Mouse (Mus musculus) layer of hippocampus, adult 9-11 months (tissue): ENCODE data around the gene Olfr1368.
"Not testable (repeated sequence)": the region's sequence is repeated elsewhere in the genome, so short reads cannot be mapped to it uniquely, and the experiment has no call there.

Source experiments
- DNase-seq: peaks from one replicate; pipeline ENCODE4 v3.0.0; 2022

Olfr1368 gene

GRCm38 (mm10) chr13:21166936-21167909, 21.6 kb upstream of the Olfr1368 start:
- peak; percentile 79 for DNase-seq

- DNase-seq: no peak
Observed at GRCm38 (mm10) chr13:21162591-21162990, 16.9 kb upstream of the Olfr1368 start.

GRCm38 (mm10) chr13:21161591-21161990, 15.9 kb upstream of the Olfr1368 start:
- DNase-seq: no peak

GRCm38 (mm10) chr13:21160657-21161590, 15.3 kb upstream of the Olfr1368 start:
- peak; percentile 87 for DNase-seq

- DNase-seq: no peak
Observed at GRCm38 (mm10) chr13:21160041-21160511, 14.4 kb upstream of the Olfr1368 start.

- DNase-seq: no peak
Observed at GRCm38 (mm10) chr13:21159475-21159819, 13.8 kb upstream of the Olfr1368 start.

- DNase-seq: peak; percentile 71
Observed at GRCm38 (mm10) chr13:21158785-21159474, 13.3 kb upstream of the Olfr1368 start.

- DNase-seq: no peak
Observed at GRCm38 (mm10) chr13:21158071-21158470, 12.4 kb upstream of the Olfr1368 start.

- no peak for DNase-seq
Observed at GRCm38 (mm10) chr13:21155888-21156287, 10.2 kb upstream of the Olfr1368 start.

- no peak for DNase-seq
Observed at GRCm38 (mm10) chr13:21142421-21142820, 3.2 kb downstream of the Olfr1368 start.

- not testable (repeated sequence) for DNase-seq
Observed at GRCm38 (mm10) chr13:21129339-21129738, 16.3 kb downstream of the Olfr1368 start, which contains the start of gene Olfr263. Olfr263 (plus strand) TSS chr13:21129639.

- DNase-seq: no peak
Observed at GRCm38 (mm10) chr13:21114121-21114520, 31.5 kb downstream of the Olfr1368 start.

GRCm38 (mm10) chr13:21111183-21111582, 34.5 kb downstream of the Olfr1368 start, which contains the start of gene Olfr1369-ps1:
Olfr1369-ps1 (plus strand) TSS chr13:21111483.
- not testable (repeated sequence) for DNase-seq

GRCm38 (mm10) chr13:21110441-21110840, 35.2 kb downstream of the Olfr1368 start:
- DNase-seq: no peak

GRCm38 (mm10) chr13:21109759-21110158, 35.9 kb downstream of the Olfr1368 start:
- no peak for DNase-seq
